Mouse (Mus musculus): ENCODE results near the gene Tmem147.
A peak's percentile ranks its signal among the peaks of the same experiment; 100 is the strongest.
"Not testable (repeated sequence)": the region's sequence is repeated elsewhere in the genome, so short reads cannot be mapped to it uniquely, and the experiment has no call there.

Gene Tmem147

GRCm38 (mm10) chr7:30761769-30762352 is 32.5 kb upstream of the Tmem147 start:
- Histone ChIP-seq H3K4me1 (replicated peaks; ENCODE audit: low read depth, low read length) (peaks cover 45% of the 10 kb centered on the region), H3K9me3 (ENCODE audit: low read length) (no peaks in the 10 kb centered on the region), H3K4me3 (replicated peaks; ENCODE audit: low read length) (no peak overlapping the region), H3K27me3 (ENCODE audit: insufficient read depth, low read length) (peaks cover 47% of the 10 kb centered on the region), H3K36me3 (ENCODE audit: insufficient read depth, low read length) (no peaks in the 10 kb centered on the region)
- TF ChIP-seq POU5F1 (IDR thresholded peaks at IDR 0.05; ENCODE audit: borderline replicate concordance, low read length) (no peak), CTCF (conservative IDR thresholded peaks at IDR 0.05; ENCODE audit: low read length) (no peak), NANOG (IDR thresholded peaks at IDR 0.05; ENCODE audit: borderline replicate concordance, low read length) (no peak)

GRCm38 (mm10) chr7:30758853-30759252 is 29.5 kb upstream of the Tmem147 start:
- TF ChIP-seq POU5F1 (IDR thresholded peaks at IDR 0.05; ENCODE audit: borderline replicate concordance, low read length) = no peak
- TF ChIP-seq CTCF (conservative IDR thresholded peaks at IDR 0.05; ENCODE audit: low read length) = peak; percentile 20
- Histone ChIP-seq H3K9me3 (ENCODE audit: low read length) (peaks cover 10% of the 10 kb centered on the region), H3K36me3 (ENCODE audit: insufficient read depth, low read length) (no peaks in the 10 kb centered on the region), H3K27me3 (ENCODE audit: insufficient read depth, low read length) (peaks cover 43% of the 10 kb centered on the region), H3K4me1 (replicated peaks; ENCODE audit: low read depth, low read length) (peaks cover 36% of the 10 kb centered on the region), H3K4me3 (replicated peaks; ENCODE audit: low read length) (no peak overlapping the region)

- TF ChIP-seq NANOG (IDR thresholded peaks at IDR 0.05; ENCODE audit: borderline replicate concordance, low read length) (no peak), CTCF (conservative IDR thresholded peaks at IDR 0.05; ENCODE audit: low read length) (no peak), POU5F1 (IDR thresholded peaks at IDR 0.05; ENCODE audit: borderline replicate concordance, low read length) (no peak)
- H3K36me3 ChIP-seq (ENCODE audit: insufficient read depth, low read length) = no peaks in the 10 kb centered on the region
- peaks cover 10% of the 10 kb centered on the region for H3K9me3 ChIP-seq (ENCODE audit: low read length)
Observed at GRCm38 (mm10) chr7:30757001-30757400, 27.7 kb upstream of the Tmem147 start.

DNA sequence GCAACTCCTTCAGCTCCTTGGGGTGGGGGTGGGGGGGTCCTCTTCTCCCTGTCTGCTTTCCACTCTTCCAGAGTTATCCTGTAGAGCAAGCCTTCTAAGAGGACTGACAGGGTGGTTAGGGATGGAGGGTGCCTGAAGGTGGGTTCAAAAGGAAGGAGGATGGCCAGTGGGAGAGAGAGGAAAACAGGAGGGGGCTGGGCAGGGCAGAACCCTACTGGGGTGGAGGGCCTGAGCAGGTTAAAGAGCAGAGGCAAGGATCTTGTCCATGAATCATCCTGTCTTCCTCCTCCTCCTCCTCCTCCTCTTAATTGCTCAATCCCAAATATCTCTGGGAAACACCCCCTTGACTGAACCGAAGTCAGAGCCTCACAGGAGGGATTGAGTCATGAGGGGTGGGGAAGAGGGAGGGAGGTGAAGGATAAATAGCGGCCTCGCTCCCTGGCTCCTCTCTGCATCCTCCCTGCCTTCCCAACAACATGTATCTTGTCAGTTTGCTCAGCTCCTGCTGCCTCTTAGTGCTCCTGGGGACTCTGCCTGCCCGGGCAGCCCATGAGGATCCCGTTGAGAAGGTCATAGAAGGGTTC is 21.8 kb upstream of the Tmem147 start, which contains the start of gene Sbsn:
Sbsn (plus strand) TSS at position 386 of the 584 bp plus-strand sequence.
- Histone ChIP-seq H3K27me3 (ENCODE audit: insufficient read depth, low read length) (peaks cover 22% of the 10 kb centered on the region), H3K36me3 (ENCODE audit: insufficient read depth, low read length) (no peaks in the 10 kb centered on the region), H3K9me3 (ENCODE audit: low read length) (peaks cover 10% of the 10 kb centered on the region), H3K4me3 (replicated peaks; ENCODE audit: low read length) (no peak within 1 kb of the TSS), H3K4me1 (replicated peaks; ENCODE audit: low read depth, low read length) (peaks cover 26% of the 10 kb centered on the region)
- TF ChIP-seq NANOG (IDR thresholded peaks at IDR 0.05; ENCODE audit: borderline replicate concordance, low read length) = no peak
- no peak for TF ChIP-seq CTCF (conservative IDR thresholded peaks at IDR 0.05; ENCODE audit: low read length)
- TF ChIP-seq POU5F1 (IDR thresholded peaks at IDR 0.05; ENCODE audit: borderline replicate concordance, low read length) = no peak

More at GRCm38 (mm10) chr7:30757001-30757400, 27.7 kb upstream of the Tmem147 start:
- H3K4me1 ChIP-seq (replicated peaks; ENCODE audit: low read depth, low read length) = peaks cover 25% of the 10 kb centered on the region
- peaks cover 33% of the 10 kb centered on the region for H3K27me3 ChIP-seq (ENCODE audit: insufficient read depth, low read length)
- H3K4me3 ChIP-seq (replicated peaks; ENCODE audit: low read length) = no peak overlapping the region

- peaks cover 12% of the 10 kb centered on the region for H3K27me3 ChIP-seq (ENCODE audit: insufficient read depth, low read length)
- no peak for TF ChIP-seq POU5F1 (IDR thresholded peaks at IDR 0.05; ENCODE audit: borderline replicate concordance, low read length)
- no peak for TF ChIP-seq NANOG (IDR thresholded peaks at IDR 0.05; ENCODE audit: borderline replicate concordance, low read length)
- TF ChIP-seq CTCF (conservative IDR thresholded peaks at IDR 0.05; ENCODE audit: low read length) = no peak
- peaks cover 7% of the 10 kb centered on the region for H3K9me3 ChIP-seq (ENCODE audit: low read length)
- no peak overlapping the region for H3K4me3 ChIP-seq (replicated peaks; ENCODE audit: low read length)
- H3K36me3 ChIP-seq (ENCODE audit: insufficient read depth, low read length) = no peaks in the 10 kb centered on the region
- H3K4me1 ChIP-seq (replicated peaks; ENCODE audit: low read depth, low read length) = peaks cover 24% of the 10 kb centered on the region
Observed at GRCm38 (mm10) chr7:30749824-30750606, 20.7 kb upstream of the Tmem147 start.

DNA sequence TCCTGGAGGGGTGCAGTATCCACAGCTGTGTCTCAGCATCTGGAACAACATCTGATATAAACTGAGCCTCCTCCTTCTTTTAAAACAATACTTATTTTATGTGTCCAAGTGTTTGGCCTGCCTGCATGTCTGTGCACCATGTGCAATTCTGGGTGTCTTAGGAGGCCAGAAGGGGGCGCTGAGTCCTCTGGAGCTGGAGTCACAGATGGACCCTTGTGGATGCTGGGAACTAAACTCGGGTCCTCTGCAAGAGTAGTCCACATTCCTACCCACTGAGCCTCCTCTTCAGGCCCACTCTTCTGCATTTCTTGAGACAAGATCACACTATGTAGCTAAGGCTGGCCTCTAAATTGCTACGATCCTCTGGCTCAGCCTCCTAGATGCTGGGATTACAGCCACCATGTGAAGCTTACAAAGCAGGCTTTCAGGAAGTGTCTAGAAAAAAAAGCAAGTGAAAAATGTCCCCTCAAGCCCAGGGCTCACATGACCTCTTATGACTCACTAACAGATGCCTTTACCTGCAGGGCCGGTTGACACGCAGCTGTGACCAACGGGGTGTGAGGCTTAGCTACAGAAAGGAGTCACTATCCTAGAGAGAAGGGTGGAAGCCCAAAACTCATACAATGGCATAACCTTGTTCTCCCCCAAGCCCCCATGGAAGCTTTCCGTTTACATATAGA is 18.3 kb upstream of the Tmem147 start:
- Histone ChIP-seq H3K9me3 (ENCODE audit: low read length) (no peaks in the 10 kb centered on the region), H3K4me3 (replicated peaks; ENCODE audit: low read length) (no peak overlapping the region), H3K36me3 (ENCODE audit: insufficient read depth, low read length) (no peaks in the 10 kb centered on the region), H3K27me3 (ENCODE audit: insufficient read depth, low read length) (peaks cover 3% of the 10 kb centered on the region; the same call in 1 of the 2 replicates), H3K4me1 (replicated peaks; ENCODE audit: low read depth, low read length) (peaks cover 28% of the 10 kb centered on the region)
- TF ChIP-seq POU5F1 (IDR thresholded peaks at IDR 0.05; ENCODE audit: borderline replicate concordance, low read length) = no peak
- TF ChIP-seq CTCF (conservative IDR thresholded peaks at IDR 0.05; ENCODE audit: low read length) = peak; percentile 55
- no peak for TF ChIP-seq NANOG (IDR thresholded peaks at IDR 0.05; ENCODE audit: borderline replicate concordance, low read length)

DNA sequence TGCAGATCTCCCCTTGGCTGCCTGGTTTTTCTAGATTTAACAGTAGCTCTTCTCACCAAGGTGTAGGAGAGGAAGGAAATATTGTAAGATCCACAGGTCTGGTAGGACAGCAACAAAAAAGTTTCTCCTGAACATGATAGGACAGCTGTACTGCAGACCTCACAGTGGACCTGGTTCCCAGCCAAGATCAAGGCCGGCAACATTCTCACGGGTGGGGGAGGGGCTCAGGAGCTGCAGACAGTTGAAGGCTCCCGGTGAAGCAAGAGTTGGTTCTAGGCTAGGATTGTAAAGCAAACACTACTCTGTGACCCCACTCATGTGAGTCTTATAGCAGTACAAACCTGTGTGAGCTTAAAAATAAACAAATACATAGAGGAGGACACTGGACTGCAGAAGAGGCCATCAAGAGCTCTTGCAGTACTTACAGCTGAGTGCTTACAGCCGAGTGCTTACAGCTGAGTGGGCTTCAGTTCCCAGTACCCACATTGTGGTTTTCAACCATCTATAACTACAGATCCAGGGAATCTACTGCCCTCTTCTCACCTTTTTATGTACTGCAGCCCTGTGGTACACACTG is 14.8 kb upstream of the Tmem147 start:
- H3K9me3 ChIP-seq (ENCODE audit: low read length) = no peaks in the 10 kb centered on the region
- no peak for TF ChIP-seq NANOG (IDR thresholded peaks at IDR 0.05; ENCODE audit: borderline replicate concordance, low read length)
- TF ChIP-seq CTCF (conservative IDR thresholded peaks at IDR 0.05; ENCODE audit: low read length) = 0 out of 2 replicates have a peak, but pooled peaks have one; percentile 6

GRCm38 (mm10) chr7:30743617-30744016 is 14.3 kb upstream of the Tmem147 start, which contains the start of gene Gapdhs:
TSS of gene Gapdhs (minus strand) at chr7:30743681.
- not testable (repeated sequence) for H3K27me3 ChIP-seq (ENCODE audit: insufficient read depth, low read length); H3K9me3 ChIP-seq (ENCODE audit: low read length); H3K4me1 ChIP-seq (replicated peaks; ENCODE audit: low read depth, low read length); H3K4me3 ChIP-seq (replicated peaks; ENCODE audit: low read length); H3K36me3 ChIP-seq (ENCODE audit: insufficient read depth, low read length)

More for the DNA sequence above, 14.8 kb upstream of the Tmem147 start:
- H3K27me3 ChIP-seq (ENCODE audit: insufficient read depth, low read length) = 0 out of 2 replicates have a peak, but pooled peaks cover 3% of the 10 kb centered on the region
- peaks cover 4% of the 10 kb centered on the region; the same call in 1 of the 2 replicates for H3K4me1 ChIP-seq (replicated peaks; ENCODE audit: low read depth, low read length)
- H3K36me3 ChIP-seq (ENCODE audit: insufficient read depth, low read length) = no peaks in the 10 kb centered on the region
- H3K4me3 ChIP-seq (replicated peaks; ENCODE audit: low read length) = no peak overlapping the region

DNA sequence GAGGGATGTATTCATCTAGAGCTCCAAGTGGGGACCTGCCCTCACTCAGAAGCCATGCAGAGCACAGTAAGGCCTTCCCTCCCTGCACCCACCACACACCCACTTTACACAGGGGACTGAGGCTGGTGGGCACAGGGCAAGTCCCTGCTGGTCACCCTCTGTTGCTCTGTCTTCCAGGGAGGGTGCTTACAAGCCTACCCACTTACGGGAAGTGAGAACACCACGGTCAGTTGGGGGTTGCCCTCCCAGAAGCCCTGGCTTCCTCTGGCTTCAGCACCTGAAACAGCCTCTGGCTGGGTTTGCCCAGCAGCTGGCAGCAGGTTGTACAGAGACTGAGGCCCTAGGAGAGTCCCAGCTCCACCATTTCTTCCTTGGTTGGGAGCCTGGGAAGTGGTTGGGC is 13.2 kb upstream of the Tmem147 start:
- not testable (repeated sequence) for H3K4me1 ChIP-seq (replicated peaks; ENCODE audit: low read depth, low read length); H3K9me3 ChIP-seq (ENCODE audit: low read length); H3K4me3 ChIP-seq (replicated peaks; ENCODE audit: low read length); H3K27me3 ChIP-seq (ENCODE audit: insufficient read depth, low read length); H3K36me3 ChIP-seq (ENCODE audit: insufficient read depth, low read length)
